Mouse (Mus musculus) myocyte (in vitro differentiated cells): ENCODE results near the gene Dhx34.

ENCODE experiments used
- CEBPB ChIP-seq: IDR thresholded peaks from 2 replicates; pipeline ENCODE4 v1.6.1; 2011; ENCODE audit warnings: mild to moderate bottlenecking, moderate library complexity; ENCODE audit not compliant: poor library complexity, insufficient read depth, severe bottlenecking
- MAX ChIP-seq: IDR thresholded peaks from one replicate; pipeline ENCODE4 v1.6.1; 2011; ENCODE audit warnings: low read depth, mild to moderate bottlenecking, control low read depth
- MYOG ChIP-seq, 3 experiments: IDR thresholded peaks; one replicate each; pipeline ENCODE4 v1.6.1; 2011; ENCODE audit warnings: control low read depth in 2 of 3, low read depth in 2 of 3, mild to moderate bottlenecking in 2 of 3; ENCODE audit not compliant: insufficient read length in 2 of 3, control insufficient read depth in 1 of 3, insufficient read depth in 1 of 3
- POLR2A ChIP-seq: IDR thresholded peaks from one replicate; pipeline ENCODE4 v1.6.1; 2011; ENCODE audit warnings: low read depth, mild to moderate bottlenecking, control low read depth, moderate library complexity; ENCODE audit not compliant: insufficient read length
- TCF12 ChIP-seq: IDR thresholded peaks from one replicate; pipeline ENCODE4 v1.6.1; 2011; ENCODE audit warnings: mild to moderate bottlenecking, control low read depth; ENCODE audit not compliant: poor library complexity, insufficient read depth, severe bottlenecking
- USF1 ChIP-seq: IDR thresholded peaks from one replicate; pipeline ENCODE4 v1.6.1; 2011; ENCODE audit warnings: low read depth, mild to moderate bottlenecking, control low read depth, moderate library complexity

GRCm38 (mm10) chr7:16178114-16178513, 43.7 kb downstream of the Dhx34 start:
- TF ChIP-seq MAX = no peak
- no peak for TF ChIP-seq POLR2A
- TF ChIP-seq TCF12 = no peak
- TF ChIP-seq USF1 = no peak
- no peak for TF ChIP-seq MYOG (IDR thresholded peaks at IDR 0.05; ENCODE audit: control insufficient read depth in 1 of 3, insufficient read depth in 1 of 3, insufficient read length in 2 of 3, low read depth in 2 of 3)
- TF ChIP-seq CEBPB = no peak
